Mouse (Mus musculus) liver, embryonic 14.5 days (tissue): ENCODE data around the gene Ntn5.

Source experiments
- CTCF ChIP-seq: IDR thresholded peaks from 2 replicates; pipeline ENCODE4 v1.5.1; 2016; ENCODE audit warnings: antibody characterized with exemption, low read depth, control low read depth
- EP300 ChIP-seq: IDR thresholded peaks from 2 replicates; pipeline ENCODE4 v1.6.1; 2016; ENCODE audit warnings: antibody characterized with exemption, low read depth

DNA sequence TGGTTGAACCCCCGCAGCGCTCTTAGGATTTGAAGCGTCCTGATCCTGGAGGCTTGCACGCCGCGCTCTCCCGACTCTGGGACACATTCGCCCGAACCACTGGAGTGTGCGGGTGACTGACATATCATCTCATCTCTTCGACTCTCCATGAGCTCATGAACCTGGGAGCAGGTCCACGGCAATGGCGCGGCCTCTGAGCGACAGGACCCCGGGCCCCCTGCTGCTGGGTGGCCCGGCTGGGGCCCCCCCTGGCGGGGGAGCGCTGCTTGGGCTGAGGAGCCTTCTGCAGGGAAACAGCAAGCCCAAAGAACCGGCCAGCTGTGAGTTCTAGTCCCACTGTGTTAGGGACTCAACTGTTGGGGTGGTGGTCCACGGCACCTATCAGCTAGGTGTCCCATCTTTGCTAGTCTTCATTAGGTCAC lies 21.6 kb downstream of the Ntn5 start:
- TF ChIP-seq CTCF (no peak), EP300 (no peak)
